Mouse (Mus musculus): ENCODE measurements around the gene E330017A01Rik. TPM values are rescaled to one million over a fixed set of nuclear protein-coding genes. Genes with fewer than 3 reads are reported as not detected.

E330017A01Rik gene
- polyA plus RNA-seq, 1 experiment from 2014 or later = not detected

DNA sequence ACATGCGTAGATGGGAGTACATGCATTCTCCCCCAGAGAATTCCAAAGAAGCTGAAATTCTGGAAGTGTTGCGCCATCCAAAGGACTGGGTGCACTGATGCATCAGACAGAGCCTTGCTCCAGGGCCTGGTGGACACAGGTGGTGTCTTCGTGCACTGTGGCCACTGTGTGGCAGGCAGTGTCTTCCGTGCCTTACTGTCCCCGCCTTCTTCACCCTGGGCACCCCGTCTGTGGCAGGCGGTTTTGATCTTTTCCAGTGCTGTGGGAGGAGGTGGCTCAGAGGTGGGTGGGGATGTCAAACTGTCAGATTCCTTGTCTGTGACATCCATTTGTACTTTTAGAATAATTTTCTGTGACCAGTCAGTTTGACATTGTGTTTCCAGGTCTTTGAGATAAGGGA, 40.1 kb upstream of the E330017A01Rik start:
- H3K9me3 ChIP-seq (ENCODE audit: low read length) = no peaks in the 10 kb centered on the region
- TF ChIP-seq EP300 (IDR thresholded peaks at IDR 0.05; ENCODE audit: low read depth) = no peak
- TF ChIP-seq CTCF (IDR thresholded peaks at IDR 0.05; ENCODE audit: low read depth) = peak; percentile 26; the same call in 1 of the 2 replicates
- no peak overlapping the region for H3K9ac ChIP-seq (replicated peaks)
- no peak overlapping the region for H3K27ac ChIP-seq (ENCODE audit: low read depth)
- peaks cover 8% of the 10 kb centered on the region; the same call in 1 of the 2 replicates for H3K4me1 ChIP-seq (ENCODE audit: insufficient read depth)
- WGBS (ENCODE audit: insufficient replicate concordance) = 65% methylated on average over 7 of the region's 7 CpGs
- DNase-seq (no peak), ATAC-seq (peak; percentile 33; the same call in 1 of the 2 replicates)
- peaks cover 67% of the 10 kb centered on the region for H3K36me3 ChIP-seq (replicated peaks; ENCODE audit: insufficient read depth, low read length)
- H3K27me3 ChIP-seq (ENCODE audit: insufficient read depth, low read length) = no peaks in the 10 kb centered on the region
- peak overlapping the region; percentile 18; the same call in 1 of the 2 replicates for H3K4me2 ChIP-seq (ENCODE audit: low read depth, low read length)
- H3K4me3 ChIP-seq (ENCODE audit: low read depth, low read length) = no peak overlapping the region

DNA sequence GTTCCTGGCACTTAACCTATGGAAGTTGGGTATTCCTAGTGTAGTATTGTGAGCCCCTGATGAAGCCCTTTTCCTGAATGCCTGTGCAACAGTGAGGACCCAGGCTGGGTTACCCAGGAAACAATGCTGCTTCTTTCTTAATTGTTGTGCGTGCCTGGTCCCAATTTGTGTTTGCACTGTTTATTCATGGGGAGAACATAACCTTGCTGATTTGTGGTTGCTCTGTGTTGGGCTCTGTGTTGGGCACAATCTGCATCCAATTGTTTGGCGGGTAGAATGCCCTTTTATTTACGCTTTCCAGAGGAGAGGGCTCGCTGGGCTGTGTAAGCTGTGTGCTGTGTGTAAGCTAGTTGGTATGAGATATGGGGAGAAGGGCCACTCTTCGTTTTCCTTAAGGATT, 39.0 kb upstream of the E330017A01Rik start:
- 89% methylated on average over 5 of the region's 5 CpGs for WGBS (ENCODE audit: insufficient replicate concordance)

DNA sequence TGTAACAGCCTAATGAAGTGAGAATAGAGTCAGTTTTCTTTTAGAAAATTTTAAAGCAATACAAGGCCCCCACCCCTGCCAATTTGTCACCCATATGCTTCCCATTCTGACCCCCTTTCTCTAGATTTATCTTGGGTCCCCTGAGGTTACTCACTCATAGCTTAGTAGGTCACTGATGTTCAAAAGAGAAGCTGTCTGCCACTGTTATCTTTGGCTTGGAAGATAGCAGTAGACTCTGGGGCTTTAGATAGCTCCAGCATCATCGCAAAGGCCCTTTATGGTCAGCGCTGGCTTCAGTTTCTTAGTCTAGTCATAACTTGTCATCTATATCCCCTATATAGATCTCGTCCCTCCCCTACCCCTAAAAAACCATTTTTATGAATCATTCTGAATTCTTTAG, 38.1 kb upstream of the E330017A01Rik start:
- H3K4me2 ChIP-seq (ENCODE audit: low read depth, low read length) = peak overlapping the region; percentile 77

More for the DNA sequence above, 39.0 kb upstream of the E330017A01Rik start:
- no peak overlapping the region for H3K4me3 ChIP-seq (ENCODE audit: low read depth, low read length)
- peaks cover 76% of the 10 kb centered on the region for H3K36me3 ChIP-seq (replicated peaks; ENCODE audit: insufficient read depth, low read length)
- H3K9ac ChIP-seq (replicated peaks) = no peak overlapping the region; the same call in 1 of the 2 replicates
- H3K4me1 ChIP-seq (ENCODE audit: insufficient read depth) = peaks cover 8% of the 10 kb centered on the region; the same call in 1 of the 2 replicates
- H3K27me3 ChIP-seq (ENCODE audit: insufficient read depth, low read length) = no peaks in the 10 kb centered on the region
- DNase-seq (no peak), ATAC-seq (no peak)
- H3K4me2 ChIP-seq (ENCODE audit: low read depth, low read length) = peak overlapping the region; percentile 34; the same call in 1 of the 2 replicates
- H3K27ac ChIP-seq (ENCODE audit: low read depth) = no peak overlapping the region
- no peaks in the 10 kb centered on the region for H3K9me3 ChIP-seq (ENCODE audit: low read length)
- no peak for TF ChIP-seq CTCF (IDR thresholded peaks at IDR 0.05; ENCODE audit: low read depth)
- no peak for TF ChIP-seq EP300 (IDR thresholded peaks at IDR 0.05; ENCODE audit: low read depth)

DNA sequence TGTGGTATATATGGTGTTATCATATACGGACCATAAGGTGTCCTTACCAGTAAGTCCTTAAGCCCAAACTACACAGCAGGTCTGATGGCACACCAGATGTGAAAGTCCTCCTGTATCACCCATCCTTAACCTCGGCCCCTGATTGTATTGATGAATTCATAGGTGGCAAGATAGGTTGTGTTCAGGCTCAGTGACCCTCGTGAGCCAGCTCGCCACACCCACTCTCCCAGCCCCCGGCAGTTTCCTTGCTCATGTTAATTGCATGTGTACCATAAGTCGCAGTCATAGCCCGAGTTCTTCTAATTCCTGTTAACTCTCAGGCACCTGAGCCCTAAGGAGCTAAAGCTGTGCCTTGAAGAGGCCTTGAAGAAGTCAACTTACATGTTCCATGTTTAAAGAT, 37.6 kb upstream of the E330017A01Rik start:
- 71% methylated on average over 7 of the region's 7 CpGs for WGBS (ENCODE audit: insufficient replicate concordance)
- Histone ChIP-seq H3K4me3 (ENCODE audit: low read depth, low read length) (peak overlapping the region; percentile 92), H3K9ac (replicated peaks) (peak overlapping the region; percentile 51), H3K4me1 (ENCODE audit: insufficient read depth) (peaks cover 8% of the 10 kb centered on the region; the same call in 1 of the 2 replicates), H3K4me2 (ENCODE audit: low read depth, low read length) (peak overlapping the region; percentile 77), H3K27me3 (ENCODE audit: insufficient read depth, low read length) (no peaks in the 10 kb centered on the region), H3K9me3 (ENCODE audit: low read length) (no peaks in the 10 kb centered on the region), H3K27ac (ENCODE audit: low read depth) (peak overlapping the region; percentile 55; the same call in 1 of the 2 replicates), H3K36me3 (replicated peaks; ENCODE audit: insufficient read depth, low read length) (peaks cover 70% of the 10 kb centered on the region)
- DNase-seq (no peak), ATAC-seq (no peak)
- TF ChIP-seq EP300 (IDR thresholded peaks at IDR 0.05; ENCODE audit: low read depth) (no peak), CTCF (IDR thresholded peaks at IDR 0.05; ENCODE audit: low read depth) (no peak)

More for the DNA sequence above, 38.1 kb upstream of the E330017A01Rik start:
- WGBS (ENCODE audit: insufficient replicate concordance) = 62% methylated on average over 3 of the region's 3 CpGs
- peak overlapping the region; percentile 55 for H3K27ac ChIP-seq (ENCODE audit: low read depth)
- no peaks in the 10 kb centered on the region for H3K9me3 ChIP-seq (ENCODE audit: low read length)
- peaks cover 75% of the 10 kb centered on the region for H3K36me3 ChIP-seq (replicated peaks; ENCODE audit: insufficient read depth, low read length)
- TF ChIP-seq EP300 (IDR thresholded peaks at IDR 0.05; ENCODE audit: low read depth) = peak; percentile 68; the same call in 1 of the 2 replicates
- no peak for TF ChIP-seq CTCF (IDR thresholded peaks at IDR 0.05; ENCODE audit: low read depth)
- DNase-seq = no peak
- peaks cover 8% of the 10 kb centered on the region; the same call in 1 of the 2 replicates for H3K4me1 ChIP-seq (ENCODE audit: insufficient read depth)
- ATAC-seq = no peak
- no peaks in the 10 kb centered on the region for H3K27me3 ChIP-seq (ENCODE audit: insufficient read depth, low read length)
- H3K4me3 ChIP-seq (ENCODE audit: low read depth, low read length) = 0 out of 2 replicates have a peak overlapping the region, but pooled peaks have one; percentile 92
- peak overlapping the region; percentile 51 for H3K9ac ChIP-seq (replicated peaks)

DNA sequence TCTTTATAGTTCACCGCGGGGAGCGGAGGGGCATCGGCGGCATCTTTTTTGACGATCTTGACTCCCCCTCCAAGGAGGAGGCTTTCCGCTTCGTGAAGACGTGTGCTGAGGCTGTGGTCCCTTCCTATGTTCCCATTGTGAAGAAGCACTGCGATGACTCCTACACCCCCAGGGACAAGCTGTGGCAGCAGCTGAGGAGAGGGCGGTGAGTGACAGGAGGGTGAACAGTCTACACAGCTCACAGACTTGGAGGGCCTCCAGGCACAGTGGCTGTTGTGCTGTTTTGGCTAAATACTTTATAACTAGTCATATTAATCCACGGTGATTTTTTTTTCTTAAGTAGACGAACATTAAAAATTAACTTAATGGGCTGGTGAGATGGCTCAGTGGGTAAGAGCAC, 36.7 kb upstream of the E330017A01Rik start:
- DNase-seq (no peak), ATAC-seq (no peak)
- Histone ChIP-seq H3K4me1 (ENCODE audit: insufficient read depth) (peaks cover 8% of the 10 kb centered on the region; the same call in 1 of the 2 replicates), H3K4me3 (ENCODE audit: low read depth, low read length) (peak overlapping the region; percentile 92), H3K9me3 (ENCODE audit: low read length) (no peaks in the 10 kb centered on the region), H3K36me3 (replicated peaks; ENCODE audit: insufficient read depth, low read length) (peaks cover 62% of the 10 kb centered on the region), H3K27ac (ENCODE audit: low read depth) (no peak overlapping the region), H3K9ac (replicated peaks) (0 out of 2 replicates have a peak overlapping the region, but pooled peaks have one; percentile 34), H3K4me2 (ENCODE audit: low read depth, low read length) (peak overlapping the region; percentile 77), H3K27me3 (ENCODE audit: insufficient read depth, low read length) (no peaks in the 10 kb centered on the region)
- WGBS (ENCODE audit: insufficient replicate concordance) = 93% methylated on average over 13 of the region's 13 CpGs
- TF ChIP-seq EP300 (IDR thresholded peaks at IDR 0.05; ENCODE audit: low read depth) (no peak), CTCF (IDR thresholded peaks at IDR 0.05; ENCODE audit: low read depth) (no peak)

DNA sequence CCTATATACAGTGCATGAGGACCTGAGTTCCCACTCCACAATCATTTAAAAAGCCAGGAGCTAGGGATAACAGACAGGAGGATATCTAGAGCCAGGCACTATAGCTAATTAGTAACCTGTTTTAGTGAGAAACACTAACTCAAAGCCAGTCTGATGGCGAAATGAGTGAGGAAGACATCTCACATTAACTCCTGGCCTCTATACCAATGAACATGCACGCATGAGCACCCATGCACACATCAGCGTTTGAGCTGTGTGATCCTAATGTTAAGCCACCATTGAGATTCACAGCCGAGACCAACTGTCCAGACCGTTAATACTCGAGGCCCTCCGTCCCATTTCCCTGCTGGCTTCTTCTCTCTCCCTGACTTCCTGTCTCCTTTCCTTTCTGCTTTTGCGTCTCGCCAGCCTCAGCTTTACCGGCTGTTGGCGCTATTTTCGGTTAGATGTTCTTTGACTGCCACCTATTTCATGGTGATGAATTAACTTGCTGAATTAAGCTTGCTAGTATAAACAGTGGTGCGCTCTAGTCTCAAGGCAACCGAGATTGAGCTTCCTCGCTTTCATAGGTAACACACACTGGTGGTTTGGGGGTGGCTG, 35.4 kb upstream of the E330017A01Rik start:
- DNase-seq (no peak), ATAC-seq (no peak)
- no peaks in the 10 kb centered on the region for H3K9me3 ChIP-seq (ENCODE audit: low read length)
- H3K9ac ChIP-seq (replicated peaks) = peak overlapping the region; percentile 96
- peaks cover 62% of the 10 kb centered on the region for H3K36me3 ChIP-seq (replicated peaks; ENCODE audit: insufficient read depth, low read length)
- peak overlapping the region; percentile 92 for H3K4me3 ChIP-seq (ENCODE audit: low read depth, low read length)
- H3K27ac ChIP-seq (ENCODE audit: low read depth) = 0 out of 2 replicates have a peak overlapping the region, but pooled peaks have one; percentile 26
- TF ChIP-seq EP300 (IDR thresholded peaks at IDR 0.05; ENCODE audit: low read depth) (no peak), CTCF (IDR thresholded peaks at IDR 0.05; ENCODE audit: low read depth) (no peak)
- 85% methylated on average over 15 of the region's 15 CpGs for WGBS (ENCODE audit: insufficient replicate concordance)
- peak overlapping the region; percentile 77 for H3K4me2 ChIP-seq (ENCODE audit: low read depth, low read length)
- no peaks in the 10 kb centered on the region for H3K27me3 ChIP-seq (ENCODE audit: insufficient read depth, low read length)
- H3K4me1 ChIP-seq (ENCODE audit: insufficient read depth) = peaks cover 11% of the 10 kb centered on the region

Measured in liver, postnatal 0 days (tissue).